Mouse (Mus musculus): ENCODE data around the gene Axl. TPM values are rescaled to one million over a fixed set of nuclear protein-coding genes. Genes with fewer than 3 reads are reported as not detected.

Gene Axl
- total and polyA plus RNA-seq, 3 experiments, result 0.11 to 2.5 TPM; not detected in 1

DNA sequence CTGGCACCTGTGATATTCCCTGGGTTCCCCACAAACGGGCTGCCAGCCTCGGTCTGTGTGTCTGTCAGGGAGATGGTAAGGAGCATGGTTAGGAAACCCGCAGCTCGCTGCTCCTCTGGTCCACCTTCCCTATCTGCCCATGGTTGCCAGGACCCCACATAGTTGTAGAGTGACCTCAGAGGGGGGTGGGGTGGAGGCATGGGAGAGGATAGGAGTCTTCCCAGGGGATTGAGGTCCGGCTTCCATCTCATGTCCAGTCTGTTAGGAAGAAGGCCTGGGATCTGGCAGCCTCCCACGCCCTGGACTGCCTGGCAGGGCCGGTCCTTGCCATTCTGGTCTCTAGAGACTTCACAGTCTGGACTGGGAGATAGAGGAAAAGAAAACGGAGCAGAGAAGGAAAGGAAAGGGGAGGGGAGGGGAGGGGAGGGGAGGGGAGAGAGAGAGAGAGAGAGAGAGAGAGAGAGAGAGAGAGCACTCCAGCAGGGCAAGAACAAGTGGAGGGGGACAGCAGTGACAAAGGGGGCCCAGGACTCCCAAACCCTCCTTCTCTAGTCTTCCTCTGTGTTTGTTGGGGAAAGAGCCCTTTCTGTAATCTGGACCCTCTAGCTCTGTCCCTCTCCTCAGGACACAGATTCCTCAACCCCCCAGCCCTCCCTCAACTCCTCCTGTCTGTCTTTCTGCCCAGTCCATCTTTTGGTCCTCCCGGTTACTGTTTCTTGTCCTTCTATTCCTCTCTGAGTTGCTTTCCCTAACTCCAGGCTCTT lies 867 bp downstream of the Axl start:
- H3K4me1 ChIP-seq (ENCODE audit: insufficient read depth, low read depth, low read length), result no peaks in the 10 kb centered on the region
- no peaks in the 10 kb centered on the region for H3K9me3 ChIP-seq (replicated peaks)
- H3K36me3 ChIP-seq (replicated peaks), result no peaks in the 10 kb centered on the region
- H3K27me3 ChIP-seq (ENCODE audit: insufficient read depth, low read length), result peaks cover 49% of the 10 kb centered on the region
- no peak for ATAC-seq (ENCODE audit: extremely low read depth, insufficient number of reproducible peaks, low FRiP score, poor library complexity, severe bottlenecking)
- DNase-seq (ENCODE audit: low spot score), result no peak
- no peak for TF ChIP-seq TAL1 (conservative IDR thresholded peaks at IDR 0.05; ENCODE audit: low read depth, low read length)
- no peak for TF ChIP-seq CTCF (IDR thresholded peaks at IDR 0.05; ENCODE audit: low read depth, low read length)
- TF ChIP-seq GATA2 (IDR thresholded peaks at IDR 0.05; ENCODE audit: borderline replicate concordance, low read depth, low read length), result no peak
- TF ChIP-seq POLR2AphosphoS5 (IDR thresholded peaks at IDR 0.05; ENCODE audit: insufficient replicate concordance, low read depth, low read length), result no peak
- no peak for TF ChIP-seq GATA1 (IDR thresholded peaks at IDR 0.05; ENCODE audit: borderline replicate concordance, low read length)
- H3K4me3 ChIP-seq (ENCODE audit: low read depth, low read length), result no peak overlapping the region

DNA sequence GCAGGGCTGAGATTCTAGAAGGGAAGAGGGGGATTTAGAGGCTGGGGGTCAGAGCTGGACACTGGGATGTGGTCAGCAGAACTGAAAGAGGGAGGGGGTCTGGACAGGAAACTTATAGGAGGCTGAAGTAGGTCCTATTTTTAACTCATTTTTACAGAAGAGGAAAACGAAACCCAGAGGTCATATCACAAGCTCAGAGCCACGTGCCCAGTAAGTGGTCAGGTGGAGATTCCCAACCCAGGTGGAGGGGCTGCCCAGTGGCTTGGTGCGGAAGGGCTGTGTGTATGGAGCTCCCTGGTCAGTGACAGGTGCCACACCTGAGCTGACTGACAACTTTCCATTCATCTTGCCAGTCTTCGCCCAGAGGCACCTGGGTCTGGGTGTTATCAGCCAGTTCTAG lies 1.5 kb downstream of the Axl start:
- TF ChIP-seq GATA1 (IDR thresholded peaks at IDR 0.05; ENCODE audit: borderline replicate concordance, low read length), result no peak
- TF ChIP-seq GATA2 (IDR thresholded peaks at IDR 0.05; ENCODE audit: borderline replicate concordance, low read depth, low read length), result no peak
- TF ChIP-seq POLR2AphosphoS5 (IDR thresholded peaks at IDR 0.05; ENCODE audit: insufficient replicate concordance, low read depth, low read length), result no peak
- no peak for TF ChIP-seq TAL1 (conservative IDR thresholded peaks at IDR 0.05; ENCODE audit: low read depth, low read length)
- TF ChIP-seq CTCF (IDR thresholded peaks at IDR 0.05; ENCODE audit: low read depth, low read length), result no peak
- Histone ChIP-seq H3K4me1 (ENCODE audit: insufficient read depth, low read depth, low read length) (no peaks in the 10 kb centered on the region), H3K36me3 (replicated peaks) (no peaks in the 10 kb centered on the region), H3K9me3 (replicated peaks) (no peaks in the 10 kb centered on the region), H3K27me3 (ENCODE audit: insufficient read depth, low read length) (peaks cover 47% of the 10 kb centered on the region), H3K4me3 (ENCODE audit: low read depth, low read length) (no peak overlapping the region)
- DNase-seq (ENCODE audit: low spot score) (no peak), ATAC-seq (ENCODE audit: extremely low read depth, insufficient number of reproducible peaks, low FRiP score, poor library complexity, severe bottlenecking) (no peak)

DNA sequence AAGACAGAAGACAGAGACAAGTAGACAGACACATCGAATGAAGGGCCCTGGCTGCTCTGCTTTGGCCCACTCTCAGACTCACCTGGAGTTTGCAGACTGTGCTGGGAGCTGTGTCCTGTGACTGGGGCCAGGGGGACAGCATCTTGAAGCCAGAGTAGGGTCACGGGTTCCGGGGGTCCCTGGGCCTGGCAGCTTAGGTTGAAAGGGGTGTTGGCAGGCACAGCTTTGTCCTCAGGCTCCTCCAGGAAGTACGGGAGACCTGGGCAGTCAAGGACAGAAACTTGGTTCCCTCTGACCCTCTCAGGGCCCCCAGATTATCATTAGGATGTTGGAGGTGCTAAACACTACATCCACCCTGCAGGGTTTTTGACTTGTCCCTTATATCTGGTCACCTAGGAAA lies 2.8 kb downstream of the Axl start:
- ATAC-seq (ENCODE audit: extremely low read depth, insufficient number of reproducible peaks, low FRiP score, poor library complexity, severe bottlenecking) (no peak), DNase-seq (ENCODE audit: low spot score) (no peak)
- Histone ChIP-seq H3K4me3 (ENCODE audit: low read depth, low read length) (no peak overlapping the region), H3K36me3 (replicated peaks) (no peaks in the 10 kb centered on the region), H3K4me1 (ENCODE audit: insufficient read depth, low read depth, low read length) (no peaks in the 10 kb centered on the region), H3K27me3 (ENCODE audit: insufficient read depth, low read length) (peaks cover 50% of the 10 kb centered on the region), H3K9me3 (replicated peaks) (no peaks in the 10 kb centered on the region)
- TF ChIP-seq CTCF (IDR thresholded peaks at IDR 0.05; ENCODE audit: low read depth, low read length), result no peak
- no peak for TF ChIP-seq TAL1 (conservative IDR thresholded peaks at IDR 0.05; ENCODE audit: low read depth, low read length)
- TF ChIP-seq POLR2AphosphoS5 (IDR thresholded peaks at IDR 0.05; ENCODE audit: insufficient replicate concordance, low read depth, low read length), result no peak
- TF ChIP-seq GATA2 (IDR thresholded peaks at IDR 0.05; ENCODE audit: borderline replicate concordance, low read depth, low read length), result no peak
- TF ChIP-seq GATA1 (IDR thresholded peaks at IDR 0.05; ENCODE audit: borderline replicate concordance, low read length), result no peak

DNA sequence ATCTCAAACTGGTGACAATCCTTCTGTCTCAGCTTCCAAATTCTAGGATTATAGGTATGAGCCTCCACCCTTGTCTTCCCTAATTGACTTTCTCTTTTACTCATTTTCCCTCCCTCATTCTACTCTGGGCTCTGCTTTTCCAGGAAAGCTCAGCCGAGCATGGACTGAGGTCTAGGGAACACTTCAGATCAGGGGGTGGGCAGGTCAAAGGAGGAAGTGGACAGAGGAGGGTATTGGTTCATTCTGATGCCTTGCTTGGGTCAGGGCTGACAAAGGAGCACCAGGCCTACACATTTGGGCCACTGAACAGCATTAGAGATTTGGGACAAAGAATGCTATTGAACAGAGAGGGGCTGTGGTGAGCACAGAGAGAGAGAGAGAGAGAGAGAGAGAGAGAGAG lies 3.7 kb downstream of the Axl start:
- no peak for TF ChIP-seq TAL1 (conservative IDR thresholded peaks at IDR 0.05; ENCODE audit: low read depth, low read length)
- TF ChIP-seq POLR2AphosphoS5 (IDR thresholded peaks at IDR 0.05; ENCODE audit: insufficient replicate concordance, low read depth, low read length), result no peak
- no peak for TF ChIP-seq GATA2 (IDR thresholded peaks at IDR 0.05; ENCODE audit: borderline replicate concordance, low read depth, low read length)
- no peak for TF ChIP-seq CTCF (IDR thresholded peaks at IDR 0.05; ENCODE audit: low read depth, low read length)
- TF ChIP-seq GATA1 (IDR thresholded peaks at IDR 0.05; ENCODE audit: borderline replicate concordance, low read length), result no peak
- Histone ChIP-seq H3K9me3 (replicated peaks) (no peaks in the 10 kb centered on the region), H3K4me3 (ENCODE audit: low read depth, low read length) (no peak overlapping the region), H3K36me3 (replicated peaks) (no peaks in the 10 kb centered on the region), H3K4me1 (ENCODE audit: insufficient read depth, low read depth, low read length) (no peaks in the 10 kb centered on the region), H3K27me3 (ENCODE audit: insufficient read depth, low read length) (peaks cover 41% of the 10 kb centered on the region)
- ATAC-seq (ENCODE audit: extremely low read depth, insufficient number of reproducible peaks, low FRiP score, poor library complexity, severe bottlenecking) (no peak), DNase-seq (ENCODE audit: low spot score) (no peak)

DNA sequence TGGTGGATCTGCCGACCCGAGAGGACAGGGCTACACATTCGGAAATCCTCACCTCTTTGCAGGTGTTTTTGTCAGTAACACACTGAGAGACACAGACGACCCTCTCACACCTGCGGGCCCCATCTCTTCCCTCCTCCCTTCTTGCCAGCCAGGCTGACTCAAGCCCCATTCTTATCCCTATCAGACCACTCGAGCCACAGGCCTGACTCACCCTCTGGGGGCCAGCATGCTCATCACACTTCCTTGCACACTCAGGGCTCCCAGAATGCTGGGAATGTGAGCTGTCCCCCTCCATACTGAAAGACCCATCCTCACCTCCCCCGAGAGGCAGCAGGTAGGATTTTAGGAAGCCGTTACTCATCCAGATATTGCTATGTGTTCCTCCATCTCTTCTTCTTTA lies 4.8 kb downstream of the Axl start:
- ATAC-seq (ENCODE audit: extremely low read depth, insufficient number of reproducible peaks, low FRiP score, poor library complexity, severe bottlenecking), result no peak
- Histone ChIP-seq H3K4me3 (ENCODE audit: low read depth, low read length) (no peak overlapping the region), H3K9me3 (replicated peaks) (no peaks in the 10 kb centered on the region), H3K4me1 (ENCODE audit: insufficient read depth, low read depth, low read length) (peaks cover 2% of the 10 kb centered on the region; the same call in 1 of the 2 replicates), H3K27me3 (ENCODE audit: insufficient read depth, low read length) (peaks cover 34% of the 10 kb centered on the region), H3K36me3 (replicated peaks) (no peaks in the 10 kb centered on the region)
- TF ChIP-seq GATA1 (IDR thresholded peaks at IDR 0.05; ENCODE audit: borderline replicate concordance, low read length) (no peak), GATA2 (IDR thresholded peaks at IDR 0.05; ENCODE audit: borderline replicate concordance, low read depth, low read length) (no peak), CTCF (IDR thresholded peaks at IDR 0.05; ENCODE audit: low read depth, low read length) (no peak), TAL1 (conservative IDR thresholded peaks at IDR 0.05; ENCODE audit: low read depth, low read length) (no peak), POLR2AphosphoS5 (IDR thresholded peaks at IDR 0.05; ENCODE audit: insufficient replicate concordance, low read depth, low read length) (no peak)
- no peak for DNase-seq (ENCODE audit: low spot score)

DNA sequence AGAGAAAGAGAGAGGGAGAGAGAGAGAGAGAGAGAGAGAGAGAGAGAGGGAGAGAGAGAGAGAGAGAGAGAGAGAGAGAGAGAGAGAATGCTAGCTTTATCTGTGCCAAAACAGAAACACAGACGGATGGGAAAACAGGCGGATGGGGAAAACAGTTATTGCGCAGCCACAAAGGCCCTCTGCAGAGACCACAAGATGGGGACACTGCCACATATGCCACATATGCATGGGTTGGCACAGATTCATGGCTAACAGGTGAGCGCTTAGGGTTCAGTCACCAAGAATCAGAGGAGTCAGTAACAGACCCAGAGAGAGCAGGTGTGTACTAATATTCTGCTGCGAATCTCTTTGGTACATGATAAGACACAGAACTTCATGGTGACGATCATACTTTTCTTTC lies 5.8 kb downstream of the Axl start:
- Histone ChIP-seq H3K27me3 (ENCODE audit: insufficient read depth, low read length) (peaks cover 30% of the 10 kb centered on the region), H3K4me1 (ENCODE audit: insufficient read depth, low read depth, low read length) (peaks cover 2% of the 10 kb centered on the region; the same call in 1 of the 2 replicates), H3K36me3 (replicated peaks) (no peaks in the 10 kb centered on the region), H3K9me3 (replicated peaks) (no peaks in the 10 kb centered on the region), H3K4me3 (ENCODE audit: low read depth, low read length) (no peak overlapping the region)
- no peak for TF ChIP-seq GATA2 (IDR thresholded peaks at IDR 0.05; ENCODE audit: borderline replicate concordance, low read depth, low read length)
- no peak for TF ChIP-seq CTCF (IDR thresholded peaks at IDR 0.05; ENCODE audit: low read depth, low read length)
- no peak for TF ChIP-seq POLR2AphosphoS5 (IDR thresholded peaks at IDR 0.05; ENCODE audit: insufficient replicate concordance, low read depth, low read length)
- no peak for TF ChIP-seq GATA1 (IDR thresholded peaks at IDR 0.05; ENCODE audit: borderline replicate concordance, low read length)
- TF ChIP-seq TAL1 (conservative IDR thresholded peaks at IDR 0.05; ENCODE audit: low read depth, low read length), result no peak
- ATAC-seq (ENCODE audit: extremely low read depth, insufficient number of reproducible peaks, low FRiP score, poor library complexity, severe bottlenecking) (no peak), DNase-seq (ENCODE audit: low spot score) (no peak)
